Mouse (Mus musculus) myocyte (in vitro differentiated cells): ENCODE data around the gene Deaf1. TPM values are rescaled to one million over a fixed set of nuclear protein-coding genes. Genes with fewer than 3 reads are reported as not detected.

Experiments
- H3K27me3 ChIP-seq: one replicate; pipeline ENCODE4 v1.6.1; 2011; ENCODE audit not compliant: control insufficient read depth, insufficient read depth, insufficient read length
- H3K36me3 ChIP-seq: one replicate; pipeline ENCODE4 v1.6.1; 2011; ENCODE audit not compliant: control insufficient read depth, insufficient read depth
- H3K4me2 ChIP-seq: one replicate; pipeline ENCODE4 v1.6.1; 2011; ENCODE audit warnings: low read depth, control low read depth
- H3K4me3 ChIP-seq: one replicate; pipeline ENCODE4 v1.5.1; 2011; ENCODE audit warnings: mild to moderate bottlenecking, control low read depth, moderate library complexity
- H3K79me2 ChIP-seq: one replicate; pipeline ENCODE4 v1.6.1; 2011; ENCODE audit not compliant: control insufficient read depth, insufficient read depth
- H3ac ChIP-seq: one replicate; pipeline ENCODE4 v1.6.1; 2011; ENCODE audit not compliant: control insufficient read depth, insufficient read length
- CEBPB ChIP-seq: IDR thresholded peaks from 2 replicates; pipeline ENCODE4 v1.6.1; 2011; ENCODE audit warnings: mild to moderate bottlenecking, moderate library complexity; ENCODE audit not compliant: poor library complexity, insufficient read depth, severe bottlenecking
- E2F4 ChIP-seq: IDR thresholded peaks from one replicate; pipeline ENCODE4 v1.6.1; 2011; ENCODE audit warnings: mild to moderate bottlenecking, control low read depth, moderate library complexity; ENCODE audit not compliant: insufficient read depth
- MAX ChIP-seq: IDR thresholded peaks from one replicate; pipeline ENCODE4 v1.6.1; 2011; ENCODE audit warnings: low read depth, mild to moderate bottlenecking, control low read depth
- MYOD1 ChIP-seq, 3 experiments: IDR thresholded peaks; one replicate each; pipeline ENCODE4 v1.6.1; 2011; ENCODE audit warnings: control low read depth in 2 of 3, low read depth in 2 of 3, mild to moderate bottlenecking in 2 of 3, moderate library complexity in 1 of 3; ENCODE audit not compliant: insufficient read length in 2 of 3, control insufficient read depth in 1 of 3
- MYOG ChIP-seq, 3 experiments: IDR thresholded peaks; one replicate each; pipeline ENCODE4 v1.6.1; 2011; ENCODE audit warnings: control low read depth in 2 of 3, low read depth in 2 of 3, mild to moderate bottlenecking in 2 of 3; ENCODE audit not compliant: insufficient read length in 2 of 3, control insufficient read depth in 1 of 3, insufficient read depth in 1 of 3
- POLR2A ChIP-seq: IDR thresholded peaks from one replicate; pipeline ENCODE4 v1.6.1; 2011; ENCODE audit warnings: low read depth, mild to moderate bottlenecking, control low read depth, moderate library complexity; ENCODE audit not compliant: insufficient read length
- POLR2AphosphoS2 ChIP-seq: IDR thresholded peaks from one replicate; pipeline ENCODE4 v1.6.1; 2011; ENCODE audit warnings: low read depth, control low read depth; ENCODE audit not compliant: insufficient read length
- REST ChIP-seq: IDR thresholded peaks from one replicate; pipeline ENCODE4 v1.6.1; 2011; ENCODE audit warnings: mild to moderate bottlenecking, control low read depth, moderate library complexity; ENCODE audit not compliant: insufficient read depth, insufficient read length
- SRF ChIP-seq: IDR thresholded peaks from one replicate; pipeline ENCODE4 v1.6.1; 2011; ENCODE audit warnings: low read depth; ENCODE audit not compliant: control insufficient read depth, insufficient read length
- TCF12 ChIP-seq: IDR thresholded peaks from one replicate; pipeline ENCODE4 v1.6.1; 2011; ENCODE audit warnings: mild to moderate bottlenecking, control low read depth; ENCODE audit not compliant: poor library complexity, insufficient read depth, severe bottlenecking
- TCF3 ChIP-seq: IDR thresholded peaks from one replicate; pipeline ENCODE4 v1.6.1; 2011; ENCODE audit warnings: low read depth, control low read depth; ENCODE audit not compliant: insufficient read length
- USF1 ChIP-seq: IDR thresholded peaks from one replicate; pipeline ENCODE4 v1.6.1; 2011; ENCODE audit warnings: low read depth, mild to moderate bottlenecking, control low read depth, moderate library complexity
- polyA plus RNA-seq: library from polyadenylated mRNA; unstranded; fragments of >200 nt; fragmentation: generic; extraction: Trizol; gene quantifications from one replicate; pipeline ENCODE4 v1.2.1, GENCODE M21; 2012; ENCODE audit warnings: missing spikeins

Gene Deaf1
- polyA plus RNA-seq, 1 experiment: 11.8 TPM

- Histone ChIP-seq H3K27me3 (peaks cover 5% of the 10 kb centered on the region), H3ac (no peak overlapping the region), H3K4me3 (no peak overlapping the region), H3K36me3 (no peaks in the 10 kb centered on the region), H3K4me2 (no peak overlapping the region), H3K79me2 (no peaks in the 10 kb centered on the region)
- no peak for TF ChIP-seq TCF12
- TF ChIP-seq SRF: no peak
- no peak for TF ChIP-seq MAX
- TF ChIP-seq USF1: no peak
- TF ChIP-seq POLR2AphosphoS2: no peak
- no peak for TF ChIP-seq MYOD1 (IDR thresholded peaks at IDR 0.05; ENCODE audit: control insufficient read depth in 1 of 3, insufficient read length in 2 of 3, low read depth in 2 of 3)
- no peak for TF ChIP-seq MYOG (IDR thresholded peaks at IDR 0.05; ENCODE audit: control insufficient read depth in 1 of 3, insufficient read depth in 1 of 3, insufficient read length in 2 of 3, low read depth in 2 of 3)
- TF ChIP-seq TCF3: no peak
- TF ChIP-seq REST: no peak
- no peak for TF ChIP-seq CEBPB
- TF ChIP-seq POLR2A: no peak
- TF ChIP-seq E2F4: no peak
Observed at GRCm38 (mm10) chr7:141369918-141370317, 42.4 kb upstream of the Deaf1 start.

GRCm38 (mm10) chr7:141367358-141367757 is 39.9 kb upstream of the Deaf1 start:
- H3K79me2 ChIP-seq: no peaks in the 10 kb centered on the region
- TF ChIP-seq POLR2A: no peak
- TF ChIP-seq E2F4: no peak
- TF ChIP-seq TCF3: no peak
- no peak for TF ChIP-seq POLR2AphosphoS2
- no peak for TF ChIP-seq MYOG (IDR thresholded peaks at IDR 0.05; ENCODE audit: control insufficient read depth in 1 of 3, insufficient read depth in 1 of 3, insufficient read length in 2 of 3, low read depth in 2 of 3)
- no peak for TF ChIP-seq TCF12

GRCm38 (mm10) chr7:141365049-141365445 is 37.6 kb upstream of the Deaf1 start:
- H3K4me3 ChIP-seq: no peak overlapping the region
- no peak for TF ChIP-seq SRF
- no peak for TF ChIP-seq TCF3
- TF ChIP-seq MYOD1 (IDR thresholded peaks at IDR 0.05; ENCODE audit: control insufficient read depth in 1 of 3, insufficient read length in 2 of 3, low read depth in 2 of 3): no peak
- TF ChIP-seq POLR2AphosphoS2: no peak
- no peak for TF ChIP-seq TCF12
- no peak for TF ChIP-seq POLR2A
- no peak for TF ChIP-seq MYOG (IDR thresholded peaks at IDR 0.05; ENCODE audit: control insufficient read depth in 1 of 3, insufficient read depth in 1 of 3, insufficient read length in 2 of 3, low read depth in 2 of 3)
- no peak for TF ChIP-seq USF1
- TF ChIP-seq REST: no peak
- no peak for TF ChIP-seq E2F4
- TF ChIP-seq MAX: no peak
- TF ChIP-seq CEBPB: no peak
- peaks cover 14% of the 10 kb centered on the region for H3K27me3 ChIP-seq
- H3ac ChIP-seq: no peak overlapping the region
- H3K36me3 ChIP-seq: no peaks in the 10 kb centered on the region
- no peaks in the 10 kb centered on the region for H3K79me2 ChIP-seq
- no peak overlapping the region for H3K4me2 ChIP-seq

More at GRCm38 (mm10) chr7:141367358-141367757, 39.9 kb upstream of the Deaf1 start:
- H3K4me2 ChIP-seq: no peak overlapping the region
- peaks cover 10% of the 10 kb centered on the region for H3K27me3 ChIP-seq
- H3K36me3 ChIP-seq: no peaks in the 10 kb centered on the region
- no peak overlapping the region for H3ac ChIP-seq
- no peak overlapping the region for H3K4me3 ChIP-seq

GRCm38 (mm10) chr7:141364349-141365048 is 37.0 kb upstream of the Deaf1 start:
- H3ac ChIP-seq: no peak overlapping the region
- H3K79me2 ChIP-seq: no peaks in the 10 kb centered on the region
- H3K27me3 ChIP-seq: peaks cover 14% of the 10 kb centered on the region
- no peak overlapping the region for H3K4me3 ChIP-seq
- H3K4me2 ChIP-seq: no peak overlapping the region
- no peaks in the 10 kb centered on the region for H3K36me3 ChIP-seq
- TF ChIP-seq USF1: no peak
- TF ChIP-seq TCF12: no peak
- TF ChIP-seq TCF3: no peak
- no peak for TF ChIP-seq E2F4
- no peak for TF ChIP-seq MYOG (IDR thresholded peaks at IDR 0.05; ENCODE audit: control insufficient read depth in 1 of 3, insufficient read depth in 1 of 3, insufficient read length in 2 of 3, low read depth in 2 of 3)
- no peak for TF ChIP-seq SRF
- no peak for TF ChIP-seq POLR2AphosphoS2
- no peak for TF ChIP-seq MYOD1 (IDR thresholded peaks at IDR 0.05; ENCODE audit: control insufficient read depth in 1 of 3, insufficient read length in 2 of 3, low read depth in 2 of 3)
- TF ChIP-seq REST: no peak
- no peak for TF ChIP-seq CEBPB
- TF ChIP-seq POLR2A: no peak
- no peak for TF ChIP-seq MAX
